Mouse (Mus musculus) forebrain, embryonic 16.5 days (tissue): Measurements from ENCODE around the gene Armh3. TPM values are rescaled to one million over a fixed set of nuclear protein-coding genes. Genes with fewer than 3 reads are reported as not detected.
A peak's percentile ranks its signal among the peaks of the same experiment; 100 is the strongest.

ENCODE experiments used
- ATAC-seq: fragments of 200-750 bp; cut with Nextera tagmentation; 2 replicates; pipeline ENCODE4 v1.8.0; 2017; ENCODE audit warnings: mild to moderate bottlenecking, moderate library complexity
- H3K27ac ChIP-seq: fragments of 300-500 bp; sonication (generic); 2 replicates; pipeline ENCODE4 v1.5.1; 2014; ENCODE audit warnings: low read length, control low read depth
- H3K27me3 ChIP-seq: fragments of 300-500 bp; sonication (generic); replicated peaks from 2 replicates; pipeline ENCODE4 v1.6.1; 2014; ENCODE audit warnings: low read length; ENCODE audit not compliant: control insufficient read depth, insufficient read depth
- H3K36me3 ChIP-seq: fragments of 300-500 bp; sonication (generic); 2 replicates; pipeline ENCODE4 v1.6.1; 2014; ENCODE audit not compliant: control insufficient read depth, insufficient read depth
- H3K4me1 ChIP-seq: fragments of 300-500 bp; sonication (generic); replicated peaks from 2 replicates; pipeline ENCODE4 v1.6.1; 2014; ENCODE audit warnings: low read length; ENCODE audit not compliant: control insufficient read depth, insufficient read depth
- H3K4me2 ChIP-seq: fragments of 300-500 bp; sonication (generic); 2 replicates; pipeline ENCODE4 v1.6.1; 2014; ENCODE audit warnings: mild to moderate bottlenecking, low read length, control low read depth
- H3K4me3 ChIP-seq: fragments of 300-500 bp; sonication (generic); replicated peaks from 2 replicates; pipeline ENCODE4 v1.5.1; 2014; ENCODE audit warnings: mild to moderate bottlenecking, low read length, control low read depth
- H3K9ac ChIP-seq: fragments of 300-500 bp; sonication (generic); replicated peaks from 2 replicates; pipeline ENCODE4 v1.6.1; 2014; ENCODE audit warnings: low read depth, low read length, control low read depth
- H3K9me3 ChIP-seq: fragments of 300-500 bp; sonication (generic); 2 replicates; pipeline ENCODE4 v1.6.1; 2016; ENCODE audit warnings: low read length; ENCODE audit not compliant: control insufficient read depth
- WGBS: fragments of 180-500 bp; shearing (Covaris S2); extraction: QIAGEN DNeasy Blood & Tissue Kit; methylation state at CpG from one replicate; pipeline ENCODE4 v1.1.7; 2014; 5-methylcytosine and 5-hydroxymethylcytosine counted together
- polyA plus RNA-seq: library from polyadenylated mRNA; unstranded; fragments of >200 nt; fragmentation: Nextera tagmentation; extraction: Ambion mirVana; gene quantifications from 2 replicates; pipeline ENCODE4 v1.2.1, GENCODE M21; 2015

Gene Armh3
- polyA plus RNA-seq, 1 experiment from 2014 or later: 25.3 TPM

DNA sequence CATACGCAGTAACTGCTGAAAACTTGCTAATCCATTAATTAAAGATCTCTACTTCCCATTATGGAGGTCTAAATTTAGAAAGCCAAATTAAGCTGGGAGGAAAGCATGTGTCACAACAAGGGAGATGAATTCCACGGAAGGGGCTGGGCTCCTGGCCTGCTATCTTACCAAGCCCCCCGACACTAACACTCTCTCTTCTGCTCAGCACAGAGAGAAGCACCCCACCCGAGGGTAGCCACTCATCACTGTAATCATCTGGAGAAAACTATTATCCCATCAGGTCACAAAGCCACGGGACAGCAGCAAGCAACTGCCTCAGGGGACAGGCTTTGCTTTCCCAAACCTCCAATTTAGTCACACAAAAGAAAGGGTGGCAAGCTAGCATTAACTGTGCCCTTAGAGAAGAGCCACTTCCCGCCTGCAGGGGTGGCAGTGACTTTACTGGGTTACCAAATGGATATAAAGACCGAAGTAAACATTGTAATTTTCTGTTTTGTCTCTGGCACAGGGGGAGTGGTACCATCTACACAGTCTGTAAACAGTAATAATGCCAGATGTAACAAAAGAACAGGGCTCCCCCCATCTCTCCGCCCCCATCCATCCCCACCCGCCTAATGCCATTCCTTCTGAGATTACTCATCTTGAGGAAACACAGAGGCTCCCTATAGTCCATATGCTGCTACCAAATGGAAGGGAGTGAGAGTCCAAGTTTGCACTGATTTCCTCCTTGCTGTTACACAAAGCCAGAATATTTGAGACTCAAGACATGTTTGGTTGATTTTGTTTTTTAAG lies 77.8 kb downstream of the Armh3 start:
- peak overlapping the region; percentile 52 for H3K27ac ChIP-seq
- ATAC-seq: peak; percentile 85
- 29% methylated on average over 9 of the region's 9 CpGs for WGBS

DNA sequence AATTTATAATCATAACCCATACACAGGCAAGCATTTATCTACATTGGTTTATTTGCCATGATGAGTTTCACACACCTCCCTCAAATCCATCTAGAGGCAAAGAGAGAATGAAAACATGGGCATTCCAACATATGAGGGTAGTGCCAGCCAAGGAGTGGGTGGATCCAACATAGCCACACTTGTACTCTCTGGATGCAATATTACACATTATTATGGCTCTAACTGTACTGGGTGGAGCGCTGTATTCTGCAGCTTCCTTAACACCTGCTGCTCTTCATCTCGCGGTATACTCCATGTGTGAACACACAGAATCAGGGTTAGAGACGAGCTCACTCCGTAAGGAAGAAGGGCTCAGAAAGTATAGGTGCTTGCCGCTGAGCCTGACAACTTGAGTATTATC lies 79.9 kb downstream of the Armh3 start:
- H3K9ac ChIP-seq: no peak overlapping the region
- WGBS: 84% methylated on average over 6 of the region's 6 CpGs
- peaks cover 11% of the 10 kb centered on the region; the same call in 1 of the 2 replicates for H3K4me1 ChIP-seq
- no peak for ATAC-seq
- H3K36me3 ChIP-seq: no peaks in the 10 kb centered on the region
- H3K4me3 ChIP-seq: no peak overlapping the region
- H3K9me3 ChIP-seq: no peaks in the 10 kb centered on the region
- H3K27me3 ChIP-seq: no peaks in the 10 kb centered on the region
- no peak overlapping the region for H3K4me2 ChIP-seq
- no peak overlapping the region for H3K27ac ChIP-seq

More for the DNA sequence above, 77.8 kb downstream of the Armh3 start:
- Histone ChIP-seq H3K4me2 (no peak overlapping the region), H3K27me3 (no peaks in the 10 kb centered on the region), H3K9ac (no peak overlapping the region), H3K4me3 (no peak overlapping the region), H3K9me3 (no peaks in the 10 kb centered on the region), H3K36me3 (no peaks in the 10 kb centered on the region), H3K4me1 (peaks cover 11% of the 10 kb centered on the region; the same call in 1 of the 2 replicates)

DNA sequence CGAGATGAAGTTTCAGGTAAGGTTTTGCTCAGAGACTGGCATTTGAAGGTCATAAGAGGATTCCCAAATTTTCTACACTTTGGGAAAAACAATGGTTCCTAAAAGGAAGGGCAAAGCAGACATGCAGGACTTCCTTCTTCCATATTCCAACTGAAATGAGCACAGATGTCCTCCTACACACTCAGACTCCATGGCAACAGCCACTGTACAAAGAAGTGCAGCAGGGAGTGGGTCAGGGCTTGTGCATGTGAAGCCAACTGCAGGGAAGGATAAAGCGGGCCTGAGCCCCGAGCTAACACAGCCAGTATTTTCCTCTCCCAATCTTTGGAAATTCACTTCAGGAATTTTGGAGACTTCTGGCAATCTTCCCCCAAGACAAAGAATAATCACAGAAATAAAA lies 80.4 kb downstream of the Armh3 start:
- Histone ChIP-seq H3K4me3 (no peak overlapping the region), H3K4me1 (peaks cover 11% of the 10 kb centered on the region; the same call in 1 of the 2 replicates), H3K36me3 (no peaks in the 10 kb centered on the region), H3K4me2 (no peak overlapping the region), H3K27ac (no peak overlapping the region), H3K9me3 (no peaks in the 10 kb centered on the region), H3K9ac (no peak overlapping the region), H3K27me3 (no peaks in the 10 kb centered on the region)
- no peak for ATAC-seq
- 67% methylated on average over 3 of the region's 3 CpGs for WGBS

DNA sequence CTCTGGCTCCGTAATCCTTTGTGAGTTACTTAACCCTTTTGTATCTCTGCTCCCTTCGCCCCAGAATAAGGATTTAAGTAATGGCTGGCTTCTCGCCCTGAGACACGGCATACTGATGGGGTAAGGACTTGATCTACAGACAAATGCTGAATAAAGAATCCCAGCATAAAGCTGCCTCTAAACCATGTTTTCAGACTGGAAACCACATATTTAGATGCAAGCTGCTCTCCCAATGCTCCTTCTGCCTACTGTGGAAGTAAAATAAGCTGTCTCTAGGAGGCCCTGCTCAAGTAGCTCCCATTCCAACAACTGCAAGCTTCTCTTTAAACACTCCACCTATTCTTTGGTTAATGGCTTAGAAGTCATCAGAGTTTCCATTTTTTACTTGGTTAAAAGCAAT lies 81.8 kb downstream of the Armh3 start:
- Histone ChIP-seq H3K4me2 (no peak overlapping the region), H3K9me3 (no peaks in the 10 kb centered on the region), H3K4me3 (no peak overlapping the region), H3K36me3 (no peaks in the 10 kb centered on the region), H3K27me3 (no peaks in the 10 kb centered on the region), H3K9ac (no peak overlapping the region), H3K27ac (no peak overlapping the region), H3K4me1 (peaks cover 12% of the 10 kb centered on the region)
- 50% methylated on average over 4 of the region's 4 CpGs for WGBS
- no peak for ATAC-seq

GRCm38 (mm10) chr19:45916026-45916425 lies 82.3 kb downstream of the Armh3 start:
- H3K4me3 ChIP-seq: no peak overlapping the region
- 82% methylated on average over 3 of the region's 3 CpGs for WGBS
- no peaks in the 10 kb centered on the region for H3K9me3 ChIP-seq
- H3K4me2 ChIP-seq: no peak overlapping the region
- H3K4me1 ChIP-seq: peaks cover 14% of the 10 kb centered on the region
- no peak overlapping the region for H3K27ac ChIP-seq
- no peak for ATAC-seq
- H3K9ac ChIP-seq: no peak overlapping the region
- H3K36me3 ChIP-seq: no peaks in the 10 kb centered on the region
- H3K27me3 ChIP-seq: no peaks in the 10 kb centered on the region

- no peaks in the 10 kb centered on the region for H3K9me3 ChIP-seq
- no peak for ATAC-seq
- no peak overlapping the region for H3K27ac ChIP-seq
- H3K4me2 ChIP-seq: no peak overlapping the region
- no peaks in the 10 kb centered on the region for H3K27me3 ChIP-seq
- H3K4me1 ChIP-seq: peaks cover 4% of the 10 kb centered on the region
- no peaks in the 10 kb centered on the region for H3K36me3 ChIP-seq
- H3K4me3 ChIP-seq: no peak overlapping the region
- H3K9ac ChIP-seq: no peak overlapping the region
- WGBS: 40% methylated on average over 5 of the region's 5 CpGs
These were observed 85.3 kb downstream of the Armh3 start for GRCm38 (mm10) chr19:45913036-45913435.

DNA sequence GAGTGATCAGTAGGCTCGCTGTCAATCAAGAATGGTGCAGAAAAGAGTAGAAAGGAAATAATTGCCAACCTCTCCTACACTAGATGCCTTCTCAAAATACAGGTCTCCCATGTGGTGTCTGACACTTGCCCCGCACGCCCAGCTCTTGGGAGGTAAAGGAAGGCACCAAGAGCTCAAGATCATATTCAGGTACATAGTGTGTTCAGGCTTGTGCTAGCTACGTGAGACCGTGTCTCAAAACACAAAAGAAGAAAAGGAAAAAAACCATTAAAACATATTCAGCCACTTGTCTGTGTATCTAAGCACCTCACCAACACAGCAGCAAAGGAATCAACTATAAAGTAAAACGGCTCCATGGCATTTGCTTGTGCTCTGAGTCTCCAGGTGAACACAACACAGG lies 85.9 kb downstream of the Armh3 start:
- no peaks in the 10 kb centered on the region for H3K27me3 ChIP-seq
- 94% methylated on average over 6 of the region's 6 CpGs for WGBS
- peaks cover 4% of the 10 kb centered on the region for H3K4me1 ChIP-seq

DNA sequence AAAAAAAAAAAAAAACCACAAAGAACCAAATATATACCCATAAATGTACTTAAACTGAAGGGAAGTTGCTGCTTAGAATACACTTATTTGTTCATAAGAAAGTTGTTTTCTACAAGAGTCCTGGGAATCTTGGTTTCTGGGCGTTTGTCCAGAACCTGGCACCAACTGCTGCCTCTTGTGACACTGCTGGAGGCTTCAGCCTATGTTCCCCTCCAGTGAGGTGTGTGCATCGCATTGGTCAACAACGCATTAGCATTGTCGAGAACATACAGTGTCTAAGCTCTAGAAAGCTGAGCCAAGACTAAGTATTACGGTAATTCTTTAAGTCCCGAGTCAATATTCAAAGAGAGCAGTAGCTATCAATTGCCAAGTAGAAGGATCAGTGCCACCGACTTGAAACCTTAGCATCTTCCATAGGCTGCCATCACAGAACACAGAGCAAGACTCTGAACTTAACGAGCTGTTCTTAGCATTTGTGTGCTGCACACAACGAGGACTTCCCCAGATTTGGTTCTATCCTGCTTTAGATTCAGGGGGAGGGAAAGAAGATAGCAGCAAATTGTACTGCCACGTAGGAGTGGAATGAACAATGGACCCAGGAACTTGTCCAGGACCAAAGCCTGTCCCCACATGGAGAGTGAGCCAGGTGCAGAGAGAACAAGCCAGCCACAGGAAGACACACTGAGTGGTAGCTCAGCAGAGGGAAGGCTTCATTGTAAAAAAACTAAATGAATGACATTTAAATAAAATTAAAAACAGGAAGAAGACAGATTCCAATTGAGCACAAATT lies 86.9 kb downstream of the Armh3 start:
- 54% methylated on average over 10 of the region's 10 CpGs for WGBS
- Histone ChIP-seq H3K27ac (no peak overlapping the region), H3K9me3 (no peaks in the 10 kb centered on the region), H3K36me3 (0 out of 2 replicates have a peak, but pooled peaks cover 2% of the 10 kb centered on the region), H3K4me1 (peaks cover 4% of the 10 kb centered on the region), H3K4me2 (no peak overlapping the region), H3K4me3 (no peak overlapping the region), H3K27me3 (no peaks in the 10 kb centered on the region), H3K9ac (no peak overlapping the region)
- ATAC-seq: no peak

More for the DNA sequence above, 85.9 kb downstream of the Armh3 start:
- 0 out of 2 replicates have a peak, but pooled peaks cover 2% of the 10 kb centered on the region for H3K36me3 ChIP-seq
- H3K27ac ChIP-seq: no peak overlapping the region
- H3K4me2 ChIP-seq: no peak overlapping the region
- H3K9ac ChIP-seq: no peak overlapping the region
- H3K9me3 ChIP-seq: no peaks in the 10 kb centered on the region
- H3K4me3 ChIP-seq: no peak overlapping the region
- ATAC-seq: no peak

GRCm38 (mm10) chr19:45908246-45908645 lies 90.0 kb downstream of the Armh3 start:
- no peaks in the 10 kb centered on the region for H3K27me3 ChIP-seq
- H3K9me3 ChIP-seq: no peaks in the 10 kb centered on the region
- no peak overlapping the region for H3K4me2 ChIP-seq
- peaks cover 4% of the 10 kb centered on the region for H3K4me1 ChIP-seq
- 97% methylated on average over 3 of the region's 3 CpGs for WGBS
- H3K27ac ChIP-seq: no peak overlapping the region
- no peak for ATAC-seq
- H3K36me3 ChIP-seq: 0 out of 2 replicates have a peak, but pooled peaks cover 2% of the 10 kb centered on the region
- no peak overlapping the region for H3K4me3 ChIP-seq
- no peak overlapping the region for H3K9ac ChIP-seq
